Mouse (Mus musculus) cortical plate, adult 2 months (tissue): ENCODE data around the gene Slc39a12.

Source experiments
- CTCF ChIP-seq: fragments of 200-500 bp; IDR thresholded peaks from 2 replicates; pipeline ENCODE4 v1.5.1; 2011; ENCODE audit warnings: mild to moderate bottlenecking, control low read depth, low read length; ENCODE audit not compliant: insufficient read depth; ENCODE audit errors: extremely low read depth
- POLR2A ChIP-seq: fragments of 200-500 bp; IDR thresholded peaks from 2 replicates; pipeline ENCODE4 v1.6.1; 2011; ENCODE audit warnings: mild to moderate bottlenecking, low read length, control low read depth; ENCODE audit not compliant: insufficient read depth; ENCODE audit errors: extremely low read depth

GRCm38 (mm10) chr2:14388162-14388561, at the start of gene Slc39a12:
- TF ChIP-seq POLR2A (no peak), CTCF (no peak)
